Mouse (Mus musculus): ENCODE measurements around the gene Ttll3. TPM values are rescaled to one million over a fixed set of nuclear protein-coding genes. Genes with fewer than 3 reads are reported as not detected.

Ttll3 gene
- total and polyA plus RNA-seq, 3 experiments = 0.87 to 5.3 (median 4.4) TPM

GRCm38 (mm10) chr6:113368124-113368523 is 20.9 kb upstream of the Ttll3 start:
- dilution Hi-C loops (cut with MboI; ENCODE audit: extremely low pct_ligation_motif_present, extremely low pct_unique_long_range_greater_than_20kb, low sequenced_read_pairs) (no loop called here), in situ Hi-C loops (cut with MboI; ENCODE audit: low pct_ligation_motif_present, low pct_unique_long_range_greater_than_20kb, low sequenced_read_pairs) (no loop called here)
- Histone ChIP-seq H3K9ac (ENCODE audit: insufficient read depth, low read depth) (no peak overlapping the region), H3K9me3 (replicated peaks; ENCODE audit: low read length) (no peaks in the 10 kb centered on the region), H3K36me3 (replicated peaks in 1 of 2; ENCODE audit: control insufficient read depth in 1 of 2, insufficient read depth in 1 of 2, low read length in 1 of 2) (peaks cover 53 to 65% of the 10 kb centered on the region in 2 experiments), H3K79me2 (replicated peaks; ENCODE audit: control insufficient read depth, extremely low read depth, insufficient read depth, poor library complexity, severe bottlenecking) (no peaks in the 10 kb centered on the region), H3K4me3 (replicated peaks in 1 of 3; ENCODE audit: low read depth in 2 of 3, low read length in 2 of 3, poor library complexity in 1 of 3) (no peak overlapping the region), H3K4me1 (ENCODE audit: control insufficient read depth in 1 of 2, insufficient read depth in 2 of 2) (no peaks in the 10 kb centered on the region), H3K4me2 (ENCODE audit: insufficient read depth, low read depth, poor library complexity, severe bottlenecking) (no peak overlapping the region), H3K27ac (ENCODE audit: insufficient read depth, low read depth) (no peak overlapping the region), H3K27me3 (replicated peaks) (no peaks in the 10 kb centered on the region)
- TF ChIP-seq RCOR1 (conservative IDR thresholded peaks at IDR 0.05; ENCODE audit: low read depth, low read length) (no peak), ZMIZ1 (IDR thresholded peaks at IDR 0.05; ENCODE audit: low read depth, low read length) (no peak), IRF4 (IDR thresholded peaks at IDR 0.05; ENCODE audit: low read depth, low read length) (no peak), CHD2 (IDR thresholded peaks at IDR 0.05; ENCODE audit: low read length) (no peak), MAZ (IDR thresholded peaks at IDR 0.05; ENCODE audit: low read depth, low read length) (no peak), MYC (IDR thresholded peaks at IDR 0.05; ENCODE audit: low read depth, low read length) (no peak), E2F4 (IDR thresholded peaks at IDR 0.05; ENCODE audit: insufficient replicate concordance, low read depth, low read length) (no peak), MAFK (IDR thresholded peaks at IDR 0.05; ENCODE audit: insufficient replicate concordance, low read length) (no peak)
- no peak for DNase-seq (ENCODE audit: extremely low read depth)

DNA sequence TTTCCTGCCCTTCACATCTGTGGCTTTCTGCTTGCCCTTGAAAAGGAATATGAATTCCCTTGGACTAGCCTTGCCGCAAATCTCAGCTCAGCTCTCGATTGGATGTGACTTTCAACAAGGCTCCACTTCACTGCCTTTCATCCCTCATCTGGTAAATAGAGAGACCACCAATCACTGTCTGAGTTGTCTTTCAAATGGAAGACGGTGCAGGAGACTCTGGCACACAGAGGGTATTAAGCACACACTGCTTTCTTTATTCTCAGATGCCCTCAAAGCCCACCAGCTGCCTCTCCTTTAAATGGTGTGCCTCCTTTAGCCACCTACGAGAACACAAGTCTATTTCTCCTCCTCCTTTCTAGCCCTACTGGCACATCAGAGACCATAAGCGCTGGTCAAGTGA is 20.5 kb upstream of the Ttll3 start:
- Histone ChIP-seq H3K4me2 (ENCODE audit: insufficient read depth, low read depth, poor library complexity, severe bottlenecking) (no peak overlapping the region), H3K4me1 (ENCODE audit: control insufficient read depth in 1 of 2, insufficient read depth in 2 of 2) (no peaks in the 10 kb centered on the region), H3K4me3 (replicated peaks in 1 of 3; ENCODE audit: low read depth in 2 of 3, low read length in 2 of 3, poor library complexity in 1 of 3) (no peak overlapping the region), H3K27ac (ENCODE audit: insufficient read depth, low read depth) (no peak overlapping the region), H3K79me2 (replicated peaks; ENCODE audit: control insufficient read depth, extremely low read depth, insufficient read depth, poor library complexity, severe bottlenecking) (no peaks in the 10 kb centered on the region), H3K36me3 (replicated peaks in 1 of 2; ENCODE audit: control insufficient read depth in 1 of 2, insufficient read depth in 1 of 2, low read length in 1 of 2) (peaks cover 56 to 69% of the 10 kb centered on the region in 2 experiments), H3K9me3 (replicated peaks; ENCODE audit: low read length) (no peaks in the 10 kb centered on the region), H3K27me3 (replicated peaks) (no peaks in the 10 kb centered on the region), H3K9ac (ENCODE audit: insufficient read depth, low read depth) (no peak overlapping the region)
- dilution Hi-C loops (cut with MboI; ENCODE audit: extremely low pct_ligation_motif_present, extremely low pct_unique_long_range_greater_than_20kb, low sequenced_read_pairs) = no loop called here
- DNase-seq (ENCODE audit: extremely low read depth) = no peak
- in situ Hi-C loops (cut with MboI; ENCODE audit: low pct_ligation_motif_present, low pct_unique_long_range_greater_than_20kb, low sequenced_read_pairs) = no loop called here
- TF ChIP-seq USF2 (conservative IDR thresholded peaks at IDR 0.05; ENCODE audit: low read depth, low read length) = no peak
- TF ChIP-seq HCFC1 (IDR thresholded peaks at IDR 0.05; ENCODE audit: low read depth, low read length) = no peak
- TF ChIP-seq TBP (conservative IDR thresholded peaks at IDR 0.05; ENCODE audit: low read depth, low read length) = no peak
- no peak for TF ChIP-seq SMC3 (IDR thresholded peaks at IDR 0.05; ENCODE audit: low read depth, low read length)
- no peak for TF ChIP-seq POLR2AphosphoS2 (IDR thresholded peaks at IDR 0.05; ENCODE audit: low read depth, low read length)
- no peak for TF ChIP-seq PAX5 (IDR thresholded peaks at IDR 0.05; ENCODE audit: low read length)
- TF ChIP-seq ZMIZ1 (IDR thresholded peaks at IDR 0.05; ENCODE audit: low read depth, low read length) = no peak

Data from CH12.LX (cell line).